Mouse (Mus musculus) intestine, embryonic 16.5 days (tissue): ENCODE data around the gene Hoxa2. TPM values are rescaled to one million over a fixed set of nuclear protein-coding genes. Genes with fewer than 3 reads are reported as not detected.

Experiments used
- ATAC-seq: fragments of 200-750 bp; cut with Nextera tagmentation; 2 replicates; pipeline ENCODE4 v1.8.0; 2017; ENCODE audit warnings: moderate TSS enrichment, moderate library complexity
- H3K27ac ChIP-seq: fragments of 300-500 bp; sonication (generic); 2 replicates; pipeline ENCODE4 v1.5.1; 2014; ENCODE audit warnings: mild to moderate bottlenecking, low read length
- H3K27me3 ChIP-seq: fragments of 300-500 bp; sonication (generic); replicated peaks from 2 replicates; pipeline ENCODE4 v1.6.1; 2014; ENCODE audit warnings: low read length, control low read depth, mixed read lengths; ENCODE audit not compliant: control insufficient read depth, insufficient read depth
- H3K36me3 ChIP-seq: fragments of 300-500 bp; sonication (generic); 2 replicates; pipeline ENCODE4 v1.6.1; 2014; ENCODE audit warnings: low read length, control low read depth; ENCODE audit not compliant: control insufficient read depth, insufficient read depth
- H3K4me1 ChIP-seq: fragments of 300-500 bp; sonication (generic); 2 replicates; pipeline ENCODE4 v1.6.1; 2014; ENCODE audit warnings: low read length, control low read depth, mixed read lengths; ENCODE audit not compliant: control insufficient read depth, insufficient read depth
- H3K4me2 ChIP-seq: fragments of 300-500 bp; sonication (generic); 2 replicates; pipeline ENCODE4 v1.6.1; 2014; ENCODE audit warnings: low read depth, low read length, control low read depth
- H3K4me3 ChIP-seq: fragments of 300-500 bp; sonication (generic); 2 replicates; pipeline ENCODE4 v1.5.1; 2014; ENCODE audit warnings: mild to moderate bottlenecking, low read length
- H3K9ac ChIP-seq: fragments of 300-500 bp; sonication (generic); 2 replicates; pipeline ENCODE4 v1.6.1; 2014; ENCODE audit warnings: low read depth, low read length
- H3K9me3 ChIP-seq: fragments of 300-500 bp; sonication (generic); 2 replicates; pipeline ENCODE4 v1.6.1; 2016; ENCODE audit warnings: low read length, control low read depth; ENCODE audit not compliant: control insufficient read depth
- WGBS: fragments of 180-500 bp; shearing (Covaris S2); extraction: QIAGEN DNeasy Blood & Tissue Kit; methylation state at CpG from one replicate; pipeline ENCODE4 v1.1.7; 2014; 5-methylcytosine and 5-hydroxymethylcytosine counted together
- polyA plus RNA-seq: library from polyadenylated mRNA; unstranded; fragments of >200 nt; fragmentation: Nextera tagmentation; extraction: Ambion mirVana; gene quantifications from 2 replicates; pipeline ENCODE4 v1.2.1, GENCODE M21; 2015

Hoxa2 gene
- 5.0 and 5.1 TPM in 2 replicates for polyA plus RNA-seq

- peak within 1 kb of the TSS; percentile 52 for H3K4me3 ChIP-seq
- H3K9me3 ChIP-seq = no peaks in the 10 kb centered on the region
- peak; percentile 18; the same call in 1 of the 2 replicates for ATAC-seq
- peak within 1 kb of the TSS; percentile 69 for H3K4me2 ChIP-seq
- H3K27ac ChIP-seq = peak within 1 kb of the TSS; percentile 87
- H3K36me3 ChIP-seq = no peaks in the 10 kb centered on the region
- peaks cover 14% of the 10 kb centered on the region for H3K27me3 ChIP-seq
- H3K4me1 ChIP-seq = peaks cover 18% of the 10 kb centered on the region
- 15% methylated on average over 25 of the region's 25 CpGs for WGBS
- peak within 1 kb of the TSS; percentile 74 for H3K9ac ChIP-seq
Measured at GRCm38 (mm10) chr6:52164626-52165440, at the start of gene Hoxa2. Gene Hoxa2, minus strand, starts transcription at chr6:52164831.

- H3K4me3 ChIP-seq = no peak overlapping the region
- no peak overlapping the region for H3K9ac ChIP-seq
- 37% methylated on average over 5 of the region's 5 CpGs for WGBS
- no peaks in the 10 kb centered on the region for H3K9me3 ChIP-seq
- peaks cover 80% of the 10 kb centered on the region for H3K27me3 ChIP-seq
- no peak for ATAC-seq
- H3K4me1 ChIP-seq = peaks cover 22% of the 10 kb centered on the region
- no peak overlapping the region for H3K27ac ChIP-seq
- H3K4me2 ChIP-seq = no peak overlapping the region
- no peaks in the 10 kb centered on the region for H3K36me3 ChIP-seq
Measured at GRCm38 (mm10) chr6:52214271-52214670, 49.6 kb upstream of the Hoxa2 start.

GRCm38 (mm10) chr6:52213119-52213986 lies 48.7 kb upstream of the Hoxa2 start, which contains the start of the genes Hoxa3 and Gm28308:
Gene Hoxa3, minus strand, starts transcription at chr6:52213336.
Gene Gm28308, minus strand, starts transcription at chr6:52213339.
- peak within 1 kb of the TSS; percentile 85 for H3K27ac ChIP-seq
- 8% methylated on average over 38 of the region's 38 CpGs for WGBS
- peak; percentile 41 for ATAC-seq
- peak within 1 kb of the TSS; percentile 57 for H3K4me2 ChIP-seq
- peak within 1 kb of the TSS; percentile 72 for H3K9ac ChIP-seq
- peak within 1 kb of the TSS; percentile 59 for H3K4me3 ChIP-seq
- no peaks in the 10 kb centered on the region for H3K36me3 ChIP-seq
- H3K27me3 ChIP-seq = peaks cover 75% of the 10 kb centered on the region
- H3K4me1 ChIP-seq = peaks cover 24% of the 10 kb centered on the region
- no peaks in the 10 kb centered on the region for H3K9me3 ChIP-seq

GRCm38 (mm10) chr6:52212556-52213118 lies 48.0 kb upstream of the Hoxa2 start:
- Histone ChIP-seq H3K27ac (peak overlapping the region; percentile 85), H3K9ac (peak overlapping the region; percentile 72), H3K27me3 (peaks cover 69% of the 10 kb centered on the region), H3K9me3 (no peaks in the 10 kb centered on the region), H3K4me1 (peaks cover 28% of the 10 kb centered on the region), H3K4me2 (peak overlapping the region; percentile 57), H3K4me3 (peak overlapping the region; percentile 59), H3K36me3 (no peaks in the 10 kb centered on the region)
- WGBS = 3% methylated on average over 22 of the region's 22 CpGs
- ATAC-seq = no peak

- H3K27me3 ChIP-seq = peaks cover 67% of the 10 kb centered on the region
- WGBS = 6% methylated on average over 13 of the region's 13 CpGs
- ATAC-seq = no peak
Measured at GRCm38 (mm10) chr6:52211961-52212360, 47.3 kb upstream of the Hoxa2 start.

GRCm38 (mm10) chr6:52211170-52211935 lies 46.7 kb upstream of the Hoxa2 start:
- H3K36me3 ChIP-seq = no peaks in the 10 kb centered on the region
- H3K4me3 ChIP-seq = peak overlapping the region; percentile 59
- H3K9ac ChIP-seq = peak overlapping the region; percentile 72
- ATAC-seq = peak; percentile 57
- H3K9me3 ChIP-seq = no peaks in the 10 kb centered on the region
- peak overlapping the region; percentile 50; the same call in 1 of the 2 replicates for H3K27ac ChIP-seq
- WGBS = 3% methylated on average over 37 of the region's 37 CpGs
- peak overlapping the region; percentile 57 for H3K4me2 ChIP-seq
- H3K27me3 ChIP-seq = peaks cover 61% of the 10 kb centered on the region
- H3K4me1 ChIP-seq = peaks cover 23% of the 10 kb centered on the region

More at GRCm38 (mm10) chr6:52211961-52212360, 47.3 kb upstream of the Hoxa2 start:
- peaks cover 24% of the 10 kb centered on the region for H3K4me1 ChIP-seq
- peak overlapping the region; percentile 50; the same call in 1 of the 2 replicates for H3K27ac ChIP-seq
- H3K36me3 ChIP-seq = no peaks in the 10 kb centered on the region
- peak overlapping the region; percentile 59 for H3K4me3 ChIP-seq
- H3K4me2 ChIP-seq = peak overlapping the region; percentile 57
- H3K9ac ChIP-seq = peak overlapping the region; percentile 72
- H3K9me3 ChIP-seq = no peaks in the 10 kb centered on the region

- peaks cover 55% of the 10 kb centered on the region for H3K27me3 ChIP-seq
- H3K4me2 ChIP-seq = peak overlapping the region; percentile 63
- no peaks in the 10 kb centered on the region for H3K36me3 ChIP-seq
- H3K27ac ChIP-seq = no peak overlapping the region
- H3K9me3 ChIP-seq = no peaks in the 10 kb centered on the region
- H3K4me1 ChIP-seq = peaks cover 24% of the 10 kb centered on the region
- peak overlapping the region; percentile 40 for H3K4me3 ChIP-seq
- no peak for ATAC-seq
- H3K9ac ChIP-seq = peak overlapping the region; percentile 30
- WGBS = 34% methylated on average over 12 of the region's 12 CpGs
Measured at GRCm38 (mm10) chr6:52209685-52210046, 45.0 kb upstream of the Hoxa2 start.

GRCm38 (mm10) chr6:52208868-52209684 lies 44.4 kb upstream of the Hoxa2 start:
- H3K36me3 ChIP-seq = no peaks in the 10 kb centered on the region
- H3K4me1 ChIP-seq = peaks cover 24% of the 10 kb centered on the region
- peak overlapping the region; percentile 5; the same call in 1 of the 2 replicates for H3K27ac ChIP-seq
- H3K9ac ChIP-seq = peak overlapping the region; percentile 66
- WGBS = 26% methylated on average over 18 of the region's 18 CpGs
- peak overlapping the region; percentile 63 for H3K4me2 ChIP-seq
- H3K4me3 ChIP-seq = peak overlapping the region; percentile 40
- no peak for ATAC-seq
- H3K27me3 ChIP-seq = peaks cover 49% of the 10 kb centered on the region
- H3K9me3 ChIP-seq = no peaks in the 10 kb centered on the region
